Mouse (Mus musculus) ES-Bruce4 (cell line): ENCODE data around the gene Dusp22. TPM values are rescaled to one million over a fixed set of nuclear protein-coding genes. Genes with fewer than 3 reads are reported as not detected.

Experiments used
- H3K27ac ChIP-seq: 2 replicates; pipeline ENCODE4 v1.5.1; 2012; ENCODE audit warnings: low read length, inconsistent platforms; ENCODE audit not compliant: insufficient read depth
- H3K27me3 ChIP-seq: 2 replicates; pipeline ENCODE4 v1.6.1; 2012; ENCODE audit warnings: mild to moderate bottlenecking, low read length, inconsistent platforms; ENCODE audit not compliant: control insufficient read depth, poor library complexity, insufficient read depth, severe bottlenecking
- H3K36me3 ChIP-seq: 2 replicates; pipeline ENCODE4 v1.6.1; 2012; ENCODE audit warnings: inconsistent platforms, mild to moderate bottlenecking, low read length, moderate library complexity; ENCODE audit not compliant: control insufficient read depth, poor library complexity, insufficient read depth, severe bottlenecking
- H3K4me1 ChIP-seq: one replicate; pipeline ENCODE4 v1.8.1; 2011; ENCODE audit warnings: low read length; ENCODE audit not compliant: control insufficient read depth, insufficient read depth
- H3K4me3 ChIP-seq: 2 replicates; pipeline ENCODE4 v1.5.1; 2011; ENCODE audit warnings: low read depth, mild to moderate bottlenecking, low read length
- H3K9ac ChIP-seq: 2 replicates; pipeline ENCODE4 v1.6.1; 2012; ENCODE audit warnings: low read depth, mild to moderate bottlenecking, inconsistent platforms; ENCODE audit not compliant: poor library complexity, severe bottlenecking
- H3K9me3 ChIP-seq: replicated peaks from 2 replicates; pipeline ENCODE4 v1.6.1; 2012; ENCODE audit warnings: mild to moderate bottlenecking, low read length, inconsistent platforms; ENCODE audit not compliant: control insufficient read depth, poor library complexity, insufficient read depth, severe bottlenecking
- CTCF ChIP-seq: IDR thresholded peaks from one replicate; pipeline ENCODE4 v1.8.1; 2011; ENCODE audit warnings: low read depth, low read length
- EP300 ChIP-seq: IDR thresholded peaks from 2 replicates; pipeline ENCODE4 v1.6.1; 2011; ENCODE audit warnings: low read depth, low read length; ENCODE audit not compliant: insufficient read depth
- POLR2A ChIP-seq: IDR thresholded peaks from one replicate; pipeline ENCODE4 v1.8.1; 2011; ENCODE audit warnings: low read length; ENCODE audit not compliant: insufficient read depth
- polyA plus RNA-seq: library from polyadenylated mRNA; stranded (reverse); fragments of >200 nt; gene quantifications from 2 replicates; pipeline ENCODE4 v1.2.4, GENCODE M21; 2011; ENCODE audit warnings: low read depth; ENCODE audit not compliant: missing spikeins, insufficient read depth, insufficient read length

Dusp22 gene
- polyA plus RNA-seq, 1 experiment: 13.1 TPM

GRCm38 (mm10) chr13:30753441-30753840 lies 93.6 kb downstream of the Dusp22 start:
- H3K9ac ChIP-seq: no peak overlapping the region
- no peak overlapping the region for H3K27ac ChIP-seq
- no peaks in the 10 kb centered on the region for H3K9me3 ChIP-seq
- no peak overlapping the region for H3K4me3 ChIP-seq
- no peaks in the 10 kb centered on the region for H3K4me1 ChIP-seq
- peaks cover 4% of the 10 kb centered on the region; the same call in 1 of the 2 replicates for H3K27me3 ChIP-seq
- H3K36me3 ChIP-seq: no peaks in the 10 kb centered on the region
- TF ChIP-seq POLR2A: no peak
- TF ChIP-seq CTCF: no peak
- no peak for TF ChIP-seq EP300

GRCm38 (mm10) chr13:30754066-30754465 lies 94.3 kb downstream of the Dusp22 start:
- Histone ChIP-seq H3K9ac (no peak overlapping the region), H3K27ac (no peak overlapping the region), H3K27me3 (peaks cover 4% of the 10 kb centered on the region; the same call in 1 of the 2 replicates), H3K36me3 (no peaks in the 10 kb centered on the region), H3K4me3 (no peak overlapping the region), H3K4me1 (no peaks in the 10 kb centered on the region), H3K9me3 (no peaks in the 10 kb centered on the region)
- TF ChIP-seq EP300 (no peak), POLR2A (no peak), CTCF (no peak)

GRCm38 (mm10) chr13:30754825-30755476 lies 95.2 kb downstream of the Dusp22 start:
- H3K27ac ChIP-seq: no peak overlapping the region
- H3K4me3 ChIP-seq: no peak overlapping the region
- no peak overlapping the region for H3K9ac ChIP-seq
- no peaks in the 10 kb centered on the region for H3K9me3 ChIP-seq
- no peaks in the 10 kb centered on the region for H3K36me3 ChIP-seq
- no peaks in the 10 kb centered on the region for H3K4me1 ChIP-seq
- no peak for TF ChIP-seq EP300
- TF ChIP-seq CTCF: no peak
- TF ChIP-seq POLR2A: no peak
- peaks cover 4% of the 10 kb centered on the region; the same call in 1 of the 2 replicates for H3K27me3 ChIP-seq

- Histone ChIP-seq H3K9ac (no peak overlapping the region), H3K4me1 (no peaks in the 10 kb centered on the region), H3K9me3 (no peaks in the 10 kb centered on the region), H3K27me3 (peaks cover 2% of the 10 kb centered on the region; the same call in 1 of the 2 replicates), H3K27ac (no peak overlapping the region), H3K4me3 (no peak overlapping the region), H3K36me3 (no peaks in the 10 kb centered on the region)
- no peak for TF ChIP-seq EP300
- no peak for TF ChIP-seq CTCF
- no peak for TF ChIP-seq POLR2A
Measured at GRCm38 (mm10) chr13:30755577-30755976, 95.8 kb downstream of the Dusp22 start.

- Histone ChIP-seq H3K9ac (no peak overlapping the region), H3K4me3 (no peak overlapping the region), H3K4me1 (no peaks in the 10 kb centered on the region), H3K27ac (no peak overlapping the region), H3K9me3 (no peaks in the 10 kb centered on the region), H3K27me3 (no peaks in the 10 kb centered on the region), H3K36me3 (no peaks in the 10 kb centered on the region)
- TF ChIP-seq POLR2A (no peak), CTCF (no peak)
Measured at GRCm38 (mm10) chr13:30755998-30756639, 96.3 kb downstream of the Dusp22 start.

- H3K4me3 ChIP-seq: no peak overlapping the region
- H3K36me3 ChIP-seq: no peaks in the 10 kb centered on the region
- H3K4me1 ChIP-seq: no peaks in the 10 kb centered on the region
- no peak overlapping the region for H3K27ac ChIP-seq
- H3K9ac ChIP-seq: no peak overlapping the region
- no peak for TF ChIP-seq EP300
- TF ChIP-seq POLR2A: no peak
- no peak for TF ChIP-seq CTCF
- no peaks in the 10 kb centered on the region for H3K9me3 ChIP-seq
- no peaks in the 10 kb centered on the region for H3K27me3 ChIP-seq
Measured at GRCm38 (mm10) chr13:30757264-30757900, 97.6 kb downstream of the Dusp22 start.
